Mouse (Mus musculus): ENCODE measurements around the gene Them5. TPM values are rescaled to one million over a fixed set of nuclear protein-coding genes. Genes with fewer than 3 reads are reported as not detected.

Gene Them5
- polyA plus RNA-seq, 1 experiment from 2014 or later: 0.66 TPM

DNA sequence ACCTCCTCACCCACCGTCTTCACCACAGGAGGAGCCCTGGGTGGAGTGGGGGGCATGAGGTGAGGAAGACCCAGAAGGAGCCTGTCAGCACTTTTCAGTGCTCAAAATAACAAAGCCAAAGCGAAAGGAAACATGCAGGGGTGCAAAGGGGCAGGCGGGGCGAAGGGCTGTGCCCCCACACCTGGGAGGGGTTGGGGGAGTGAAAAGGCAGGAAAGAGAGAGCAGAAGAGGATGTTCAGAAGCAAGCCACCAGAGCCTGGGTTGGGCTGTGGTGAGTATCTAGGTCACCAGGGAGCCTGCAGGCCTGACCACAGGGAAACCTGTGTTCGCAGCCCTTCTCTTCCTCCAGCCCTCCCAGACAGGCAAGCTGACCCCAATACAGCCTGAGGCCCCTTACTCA lies 46.1 kb downstream of the Them5 start:
- Histone ChIP-seq H3K4me1 (no peaks in the 10 kb centered on the region), H3K36me3 (ENCODE audit: poor library complexity, severe bottlenecking) (no peaks in the 10 kb centered on the region), H3K4me2 (no peak overlapping the region), H3K9me3 (replicated peaks) (no peaks in the 10 kb centered on the region), H3K9ac (no peak overlapping the region), H3K27me3 (no peaks in the 10 kb centered on the region), H3K4me3 (no peak overlapping the region), H3K27ac (no peak overlapping the region)
- ATAC-seq: no peak
- WGBS: 91% methylated on average over 5 of the region's 5 CpGs

GRCm38 (mm10) chr3:94389420-94389819 lies 47.5 kb downstream of the Them5 start:
- H3K9ac ChIP-seq: no peak overlapping the region
- WGBS: 95% methylated on average over 16 of the region's 16 CpGs
- no peaks in the 10 kb centered on the region for H3K36me3 ChIP-seq (ENCODE audit: poor library complexity, severe bottlenecking)
- no peaks in the 10 kb centered on the region for H3K4me1 ChIP-seq
- H3K27ac ChIP-seq: no peak overlapping the region
- H3K4me2 ChIP-seq: no peak overlapping the region
- H3K4me3 ChIP-seq: no peak overlapping the region
- no peaks in the 10 kb centered on the region for H3K27me3 ChIP-seq
- H3K9me3 ChIP-seq (replicated peaks): no peaks in the 10 kb centered on the region
- ATAC-seq: no peak

- H3K9me3 ChIP-seq (replicated peaks): no peaks in the 10 kb centered on the region
- H3K4me2 ChIP-seq: no peak overlapping the region
- no peaks in the 10 kb centered on the region for H3K36me3 ChIP-seq (ENCODE audit: poor library complexity, severe bottlenecking)
- ATAC-seq: no peak
- H3K4me3 ChIP-seq: no peak overlapping the region
- H3K27ac ChIP-seq: no peak overlapping the region
- 82% methylated on average over 5 of the region's 5 CpGs for WGBS
- H3K27me3 ChIP-seq: no peaks in the 10 kb centered on the region
- H3K4me1 ChIP-seq: no peaks in the 10 kb centered on the region
- H3K9ac ChIP-seq: no peak overlapping the region
Measured at GRCm38 (mm10) chr3:94391001-94391400, 49.1 kb downstream of the Them5 start.

GRCm38 (mm10) chr3:94392128-94392527 lies 50.2 kb downstream of the Them5 start:
- WGBS: 88% methylated on average over 2 of the region's 2 CpGs

DNA sequence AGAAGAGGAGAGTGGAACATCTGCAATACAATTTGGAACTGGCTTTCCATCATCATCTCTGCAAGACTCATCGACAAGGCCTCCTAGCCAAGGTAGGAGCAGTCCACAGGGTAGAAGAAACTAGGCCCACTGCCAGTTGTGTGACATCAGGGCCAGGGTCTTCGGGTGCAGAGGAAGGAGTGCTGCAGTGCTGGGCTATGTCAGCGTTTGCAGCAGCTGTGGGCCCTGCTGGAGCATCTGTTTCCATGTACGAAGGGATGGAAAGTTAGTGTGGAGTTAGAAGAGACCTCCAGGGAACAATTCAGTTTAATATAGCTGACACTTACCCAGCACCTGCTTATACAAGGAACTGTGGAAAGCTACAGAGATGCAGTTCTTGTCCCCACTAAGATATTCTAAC lies 51.1 kb downstream of the Them5 start:
- H3K4me2 ChIP-seq: no peak overlapping the region
- H3K4me1 ChIP-seq: no peaks in the 10 kb centered on the region
- no peaks in the 10 kb centered on the region for H3K9me3 ChIP-seq (replicated peaks)
- no peak overlapping the region for H3K27ac ChIP-seq
- peaks cover 13% of the 10 kb centered on the region for H3K27me3 ChIP-seq
- no peaks in the 10 kb centered on the region for H3K36me3 ChIP-seq (ENCODE audit: poor library complexity, severe bottlenecking)
- no peak overlapping the region for H3K4me3 ChIP-seq
- H3K9ac ChIP-seq: no peak overlapping the region
- 81% methylated on average over 4 of the region's 4 CpGs for WGBS
- ATAC-seq: no peak

More at GRCm38 (mm10) chr3:94392128-94392527, 50.2 kb downstream of the Them5 start:
- Histone ChIP-seq H3K9me3 (replicated peaks) (no peaks in the 10 kb centered on the region), H3K4me2 (no peak overlapping the region), H3K27ac (no peak overlapping the region), H3K36me3 (ENCODE audit: poor library complexity, severe bottlenecking) (no peaks in the 10 kb centered on the region), H3K4me3 (no peak overlapping the region), H3K4me1 (no peaks in the 10 kb centered on the region), H3K9ac (no peak overlapping the region), H3K27me3 (0 out of 2 replicates have a peak, but pooled peaks cover 7% of the 10 kb centered on the region)
- no peak for ATAC-seq

DNA sequence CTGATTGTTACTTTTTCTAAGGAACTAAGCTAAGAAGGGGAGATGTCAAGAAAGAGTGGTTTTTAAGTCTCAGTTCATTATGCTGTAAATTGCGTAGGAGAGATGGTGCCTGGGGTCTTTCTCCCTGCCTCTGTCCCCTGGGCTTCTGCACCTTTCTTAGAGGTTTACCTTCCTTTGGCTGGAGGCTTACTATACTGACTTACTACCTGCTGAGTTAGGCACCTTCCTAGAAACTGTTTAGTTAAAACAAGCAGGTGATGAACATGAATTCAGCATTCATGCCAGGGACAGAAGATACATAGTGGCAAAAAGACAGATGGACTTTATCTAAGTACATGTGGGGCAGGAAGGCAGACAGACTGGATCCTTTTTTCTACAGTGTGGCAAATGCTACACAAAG lies 54.4 kb downstream of the Them5 start:
- no peak for ATAC-seq
- H3K36me3 ChIP-seq (ENCODE audit: poor library complexity, severe bottlenecking): no peaks in the 10 kb centered on the region
- peaks cover 21% of the 10 kb centered on the region for H3K4me1 ChIP-seq
- peaks cover 18% of the 10 kb centered on the region for H3K27me3 ChIP-seq
- H3K9ac ChIP-seq: no peak overlapping the region
- no peaks in the 10 kb centered on the region for H3K9me3 ChIP-seq (replicated peaks)
- no peak overlapping the region for H3K4me3 ChIP-seq
- no peak overlapping the region for H3K27ac ChIP-seq
- WGBS: 79% methylated on average over 1 of the region's 1 CpGs
- no peak overlapping the region for H3K4me2 ChIP-seq

DNA sequence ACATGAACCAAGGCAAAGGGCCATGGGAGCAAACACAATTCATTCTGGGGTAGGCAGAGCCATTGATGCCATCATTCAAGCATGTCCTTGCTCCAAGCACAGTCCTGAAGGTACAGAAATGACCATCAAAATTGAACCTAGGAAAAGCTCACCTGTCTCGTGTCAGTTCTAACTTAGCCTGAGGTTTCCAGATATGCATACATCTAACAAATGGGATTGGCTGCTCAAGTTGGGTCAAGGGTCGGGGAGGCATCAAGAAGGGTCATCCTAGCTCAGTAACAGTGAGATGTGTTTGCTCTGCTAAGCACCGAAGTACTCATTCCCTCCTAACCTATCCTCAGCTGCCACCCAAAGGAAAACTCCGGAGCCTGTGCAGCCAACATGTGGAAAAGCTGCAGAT lies 55.0 kb downstream of the Them5 start:
- Histone ChIP-seq H3K4me1 (peaks cover 21% of the 10 kb centered on the region), H3K27ac (no peak overlapping the region)

More for the DNA sequence above, 55.0 kb downstream of the Them5 start:
- Histone ChIP-seq H3K9me3 (replicated peaks) (no peaks in the 10 kb centered on the region), H3K4me2 (no peak overlapping the region), H3K9ac (no peak overlapping the region), H3K27me3 (peaks cover 18% of the 10 kb centered on the region), H3K36me3 (ENCODE audit: poor library complexity, severe bottlenecking) (no peaks in the 10 kb centered on the region), H3K4me3 (no peak overlapping the region)
- ATAC-seq: no peak
- WGBS: 89% methylated on average over 4 of the region's 4 CpGs

Other genes with a start within 250 kb of the Them5 start
- not detected in 2 replicates for gene Gm10696, start 163.9 kb upstream of the Them5 start, polyA plus RNA-seq (2015; fragmentation: Nextera tagmentation; extraction: Ambion mirVana)
- gene Gm5286, start 145.4 kb upstream of the Them5 start, polyA plus RNA-seq (2015; fragmentation: Nextera tagmentation; extraction: Ambion mirVana): not detected in 2 replicates
- not detected in 2 replicates for gene Gm4778, start 78.1 kb upstream of the Them5 start, polyA plus RNA-seq (2015; fragmentation: Nextera tagmentation; extraction: Ambion mirVana)
- 19.8 and 22.5 TPM in 2 replicates for gene Them4, start 32.0 kb upstream of the Them5 start, polyA plus RNA-seq (2015; fragmentation: Nextera tagmentation; extraction: Ambion mirVana)
- gene C2cd4d, start 20.3 kb downstream of the Them5 start, polyA plus RNA-seq (2015; fragmentation: Nextera tagmentation; extraction: Ambion mirVana): 0.87 and 1.0 TPM in 2 replicates
- 1.7 and 2.1 TPM in 2 replicates for gene Rorc, start 30.7 kb downstream of the Them5 start, polyA plus RNA-seq (2015; fragmentation: Nextera tagmentation; extraction: Ambion mirVana)
- gene Lingo4, start 56.4 kb downstream of the Them5 start, polyA plus RNA-seq (2015; fragmentation: Nextera tagmentation; extraction: Ambion mirVana): 0.74 and 0.81 TPM in 2 replicates
- 66.4 and 69.5 TPM in 2 replicates for gene Tdrkh, start 71.2 kb downstream of the Them5 start, polyA plus RNA-seq (2015; fragmentation: Nextera tagmentation; extraction: Ambion mirVana)
- 62.8 and 62.9 TPM in 2 replicates for gene Mrpl9, start 101.2 kb downstream of the Them5 start, polyA plus RNA-seq (2015; fragmentation: Nextera tagmentation; extraction: Ambion mirVana)
- gene Oaz3, start 101.8 kb downstream of the Them5 start, polyA plus RNA-seq (2015; fragmentation: Nextera tagmentation; extraction: Ambion mirVana): 1.2 and 1.4 TPM in 2 replicates
- 320 and 332 TPM in 2 replicates for gene Celf3, start 136.2 kb downstream of the Them5 start, polyA plus RNA-seq (2015; fragmentation: Nextera tagmentation; extraction: Ambion mirVana)
- gene Riiad1, start 138.2 kb downstream of the Them5 start, polyA plus RNA-seq (2015; fragmentation: Nextera tagmentation; extraction: Ambion mirVana): 20.2 and 22.8 TPM in 2 replicates
- gene Snx27, start 240.6 kb downstream of the Them5 start, polyA plus RNA-seq (2015; fragmentation: Nextera tagmentation; extraction: Ambion mirVana): 64.9 and 69.0 TPM in 2 replicates